Mouse (Mus musculus): ENCODE measurements at regions not wholly inside any gene's neighbourhood (a gene's known extent, or its start where the extent isn't known, plus 50 kb on each side); places are given as distances from the start of the nearest gene placed in this dataset.
"Not testable (repeated sequence)": the region's sequence is repeated elsewhere in the genome, so short reads cannot be mapped to it uniquely, and the experiment has no call there.

GRCm38 (mm10) chr14:52566920-52567319, 71.4 kb upstream of the Olfr1507 start:
- DNase-seq (ENCODE audit: low spot score) = no peak

- DNase-seq (ENCODE audit: low spot score) = no peak
Measured at GRCm38 (mm10) chr14:52565606-52566005, 70.1 kb upstream of the Olfr1507 start.

- DNase-seq (ENCODE audit: low spot score) = not testable (repeated sequence)
Measured at GRCm38 (mm10) chr14:52556340-52556739, 60.8 kb upstream of the Olfr1507 start.

GRCm38 (mm10) chr14:52553399-52553798, 57.9 kb upstream of the Olfr1507 start:
- DNase-seq (ENCODE audit: low spot score) = no peak

GRCm38 (mm10) chr14:52547933-52548332, 52.4 kb upstream of the Olfr1507 start:
- no peak for DNase-seq (ENCODE audit: low spot score)
